Mouse (Mus musculus): ENCODE results near the gene Elf4. TPM values are rescaled to one million over a fixed set of nuclear protein-coding genes. Genes with fewer than 3 reads are reported as not detected.

Gene Elf4
- polyA plus RNA-seq, 1 experiment from 2014 or later: 7.3 TPM

DNA sequence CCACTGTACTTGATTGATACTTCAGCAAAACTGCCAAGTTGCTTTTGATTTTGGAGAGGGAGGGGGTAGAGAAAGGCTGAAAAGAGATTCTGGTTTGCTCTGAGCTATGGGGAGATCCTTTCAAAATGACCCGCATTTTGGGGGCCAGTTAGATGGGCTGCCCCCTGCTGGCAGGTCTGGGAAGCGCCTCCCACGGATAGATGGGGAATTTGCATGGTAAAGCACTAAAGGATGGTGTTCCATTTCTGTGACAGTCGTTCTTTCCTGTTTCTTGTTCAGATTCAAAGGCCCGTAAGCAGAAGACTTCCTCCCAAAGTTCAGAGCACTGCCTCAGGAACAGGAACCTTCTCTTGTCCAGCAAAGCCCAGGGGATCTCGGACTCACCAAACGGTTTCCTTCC lies 79.3 kb downstream of the Elf4 start:
- no peak overlapping the region for H3K4me3 ChIP-seq (replicated peaks)
- no peak overlapping the region for H3K27ac ChIP-seq (replicated peaks)
- H3K9me3 ChIP-seq (replicated peaks): no peaks in the 10 kb centered on the region
- no peak overlapping the region for H3K9ac ChIP-seq
- H3K4me1 ChIP-seq: no peaks in the 10 kb centered on the region
- 43% methylated on average over 7 of the region's 7 CpGs for WGBS
- no peaks in the 10 kb centered on the region for H3K27me3 ChIP-seq
- ATAC-seq (ENCODE audit: insufficient number of reproducible peaks, low FRiP score, low TSS enrichment, low read depth): no peak
- peaks cover 33% of the 10 kb centered on the region for H3K36me3 ChIP-seq
- H3K4me2 ChIP-seq (replicated peaks): no peak overlapping the region

DNA sequence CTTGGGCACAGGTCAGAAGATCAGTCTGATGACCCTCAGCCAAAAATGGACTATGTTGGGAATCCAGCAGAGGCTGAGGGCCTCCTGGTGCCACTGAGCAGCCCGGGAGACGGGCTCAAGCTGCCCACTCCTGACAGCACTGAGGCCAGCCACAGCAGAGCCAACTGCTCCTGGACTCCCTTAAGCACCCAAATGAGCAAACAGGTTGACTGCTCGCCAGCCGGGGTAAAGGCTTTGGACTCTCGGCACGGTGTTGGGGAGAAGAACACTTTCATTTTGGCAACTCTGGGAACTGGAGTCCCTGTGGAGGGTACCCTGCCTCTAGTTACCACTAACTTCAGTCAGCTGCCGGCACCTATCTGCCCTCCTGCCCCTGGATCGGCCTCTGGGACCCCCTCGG lies 95.1 kb downstream of the Elf4 start:
- Histone ChIP-seq H3K4me3 (replicated peaks) (no peak overlapping the region), H3K4me1 (peaks cover 9% of the 10 kb centered on the region; the same call in 1 of the 2 replicates), H3K27ac (replicated peaks) (no peak overlapping the region), H3K27me3 (no peaks in the 10 kb centered on the region), H3K4me2 (replicated peaks) (no peak overlapping the region), H3K9ac (no peak overlapping the region), H3K9me3 (replicated peaks) (no peaks in the 10 kb centered on the region), H3K36me3 (peaks cover 9% of the 10 kb centered on the region; the same call in 1 of the 2 replicates)
- no peak for ATAC-seq (ENCODE audit: insufficient number of reproducible peaks, low FRiP score, low TSS enrichment, low read depth)
- 88% methylated on average over 9 of the region's 9 CpGs for WGBS

DNA sequence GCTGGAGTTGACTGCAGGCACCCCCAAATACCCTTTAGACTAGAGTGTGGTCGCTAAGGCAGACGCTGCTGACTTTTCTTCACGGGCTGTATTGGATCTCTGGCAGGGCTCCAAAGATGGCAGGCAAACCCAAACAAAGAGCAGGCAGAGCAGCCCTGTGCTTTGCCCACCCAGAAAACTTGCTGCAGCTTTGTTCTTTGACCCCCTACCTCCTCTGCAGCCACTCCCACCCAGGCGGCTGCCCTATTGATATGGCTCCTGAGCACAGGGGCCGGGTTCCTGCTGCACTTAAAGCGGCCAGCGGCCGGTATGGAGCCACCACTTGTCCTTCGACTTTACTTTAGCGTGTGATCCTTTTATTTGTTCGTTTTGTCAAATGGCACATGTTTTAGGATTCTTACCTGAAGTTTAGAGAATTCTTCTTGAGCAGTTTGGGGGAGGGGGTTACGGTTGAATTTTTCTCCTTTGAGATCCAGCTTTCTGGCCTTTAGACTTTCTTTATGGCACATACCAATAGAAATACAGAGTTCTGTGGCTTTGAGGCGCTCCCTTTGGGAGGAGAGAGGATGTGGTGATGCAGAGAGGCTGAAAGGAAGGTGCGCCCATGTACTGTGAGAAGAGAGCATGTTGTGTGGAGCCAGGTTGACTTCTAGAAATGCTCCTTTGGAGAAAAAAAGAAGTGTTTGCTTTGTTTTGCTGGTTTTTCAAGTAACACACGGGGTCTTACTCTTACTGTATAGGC lies 96.9 kb downstream of the Elf4 start:
- ATAC-seq (ENCODE audit: insufficient number of reproducible peaks, low FRiP score, low TSS enrichment, low read depth): no peak
- no peak overlapping the region for H3K4me2 ChIP-seq (replicated peaks)
- no peak overlapping the region for H3K27ac ChIP-seq (replicated peaks)
- no peaks in the 10 kb centered on the region for H3K9me3 ChIP-seq (replicated peaks)
- peaks cover 9% of the 10 kb centered on the region; the same call in 1 of the 2 replicates for H3K36me3 ChIP-seq
- H3K9ac ChIP-seq: no peak overlapping the region
- 52% methylated on average over 15 of the region's 15 CpGs for WGBS
- H3K4me1 ChIP-seq: peaks cover 9% of the 10 kb centered on the region; the same call in 1 of the 2 replicates
- no peak overlapping the region for H3K4me3 ChIP-seq (replicated peaks)
- no peaks in the 10 kb centered on the region for H3K27me3 ChIP-seq

Other genes starting within 250 kb of the Elf4 start
- gene Utp14a, start 206.3 kb downstream of the Elf4 start, polyA plus RNA-seq (2015; fragmentation: Nextera tagmentation; extraction: Ambion mirVana): 19.1 and 19.2 TPM in 2 replicates
- gene Bcorl1, start 121.8 kb downstream of the Elf4 start, polyA plus RNA-seq (2015; fragmentation: Nextera tagmentation; extraction: Ambion mirVana): 5.3 and 5.5 TPM in 2 replicates
- 57.2 and 60.8 TPM in 2 replicates for gene Aifm1, start 50.4 kb upstream of the Elf4 start, polyA plus RNA-seq (2015; fragmentation: Nextera tagmentation; extraction: Ambion mirVana)
- 3.3 and 3.5 TPM in 2 replicates for gene Rab33a, start 56.2 kb upstream of the Elf4 start, polyA plus RNA-seq (2015; fragmentation: Nextera tagmentation; extraction: Ambion mirVana)
- 9.7 and 10.2 TPM in 2 replicates for gene Zfp280c, start 131.4 kb upstream of the Elf4 start, polyA plus RNA-seq (2015; fragmentation: Nextera tagmentation; extraction: Ambion mirVana)
- gene Slc25a14, start 160.3 kb upstream of the Elf4 start, polyA plus RNA-seq (2015; fragmentation: Nextera tagmentation; extraction: Ambion mirVana): 15.7 and 16.0 TPM in 2 replicates
- gene Gpr119, start 211.3 kb upstream of the Elf4 start, polyA plus RNA-seq (2015; fragmentation: Nextera tagmentation; extraction: Ambion mirVana): not detected in 2 replicates
- gene Rbmx2, start 231.9 kb upstream of the Elf4 start, polyA plus RNA-seq (2015; fragmentation: Nextera tagmentation; extraction: Ambion mirVana): 19.8 and 21.7 TPM in 2 replicates